Mouse (Mus musculus) myocyte (in vitro differentiated cells): ENCODE results near the gene Iqschfp.

Experiments used
- CEBPB ChIP-seq: IDR thresholded peaks from 2 replicates; pipeline ENCODE4 v1.6.1; 2011; ENCODE audit warnings: mild to moderate bottlenecking, moderate library complexity; ENCODE audit not compliant: poor library complexity, insufficient read depth, severe bottlenecking
- MYOD1 ChIP-seq, 3 experiments: IDR thresholded peaks; one replicate each; pipeline ENCODE4 v1.6.1; 2011; ENCODE audit warnings: control low read depth in 2 of 3, low read depth in 2 of 3, mild to moderate bottlenecking in 2 of 3, moderate library complexity in 1 of 3; ENCODE audit not compliant: insufficient read length in 2 of 3, control insufficient read depth in 1 of 3
- POLR2A ChIP-seq: IDR thresholded peaks from one replicate; pipeline ENCODE4 v1.6.1; 2011; ENCODE audit warnings: low read depth, mild to moderate bottlenecking, control low read depth, moderate library complexity; ENCODE audit not compliant: insufficient read length
- TCF12 ChIP-seq: IDR thresholded peaks from one replicate; pipeline ENCODE4 v1.6.1; 2011; ENCODE audit warnings: mild to moderate bottlenecking, control low read depth; ENCODE audit not compliant: poor library complexity, insufficient read depth, severe bottlenecking
- USF1 ChIP-seq: IDR thresholded peaks from one replicate; pipeline ENCODE4 v1.6.1; 2011; ENCODE audit warnings: low read depth, mild to moderate bottlenecking, control low read depth, moderate library complexity

DNA sequence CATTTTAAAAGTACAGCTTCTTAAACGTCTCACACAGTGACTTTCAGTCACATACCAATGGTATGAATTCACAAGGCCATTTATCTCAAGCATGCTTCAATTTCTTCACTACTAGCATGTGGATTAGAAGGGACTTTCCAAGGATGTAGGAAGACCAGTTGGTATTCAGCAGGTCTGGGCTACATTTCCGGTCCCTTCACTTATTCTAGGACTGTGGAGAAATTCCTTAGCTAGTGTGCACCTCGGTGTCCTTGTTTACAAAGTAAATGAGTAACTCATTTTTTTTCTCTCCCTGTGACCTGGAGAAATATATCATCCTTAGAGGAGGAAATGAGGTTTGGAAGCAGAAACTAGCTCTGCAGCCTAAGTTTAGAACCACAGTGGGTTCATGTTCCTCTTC lies 578.0 kb downstream of the Iqschfp start:
- TF ChIP-seq POLR2A (no peak), USF1 (no peak), TCF12 (no peak), CEBPB (no peak), MYOD1 (IDR thresholded peaks at IDR 0.05; ENCODE audit: control insufficient read depth in 1 of 3, insufficient read length in 2 of 3, low read depth in 2 of 3) (no peak)
